Mouse (Mus musculus): ENCODE data around the gene Gm38655. TPM values are rescaled to one million over a fixed set of nuclear protein-coding genes. Genes with fewer than 3 reads are reported as not detected.

Gm38655 gene
- polyA plus RNA-seq (2017; shearing (Covaris generic)) = not detected

DNA sequence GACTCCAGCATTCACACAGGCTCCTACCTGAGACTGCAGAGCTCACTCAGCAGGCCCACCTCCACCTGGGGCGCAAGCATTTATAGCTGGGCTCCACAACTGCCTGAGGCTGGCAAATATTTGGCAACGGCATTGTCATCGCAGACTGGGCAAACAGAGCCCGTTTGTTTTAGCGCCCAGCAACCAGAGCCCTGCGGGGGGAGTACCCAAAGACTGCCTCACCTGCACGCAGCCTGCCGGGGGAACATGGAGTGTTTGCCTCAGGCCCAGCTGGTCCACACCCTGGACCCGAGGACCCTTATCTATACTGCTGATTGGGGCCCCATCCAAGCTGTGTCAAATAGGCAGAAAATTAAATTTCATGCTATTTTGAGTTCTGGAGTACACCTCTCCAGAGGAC, at the start of gene Gm38655:
Gene Gm38655, minus strand, starts transcription at position 61 of the 400 bp plus-strand sequence.

GRCm38 (mm10) chr17:25188150-25189031, 13.1 kb upstream of the Gm38655 start, which contains the start of gene Unkl:
Gene Unkl (plus strand): TSS chr17:25188397.

DNA sequence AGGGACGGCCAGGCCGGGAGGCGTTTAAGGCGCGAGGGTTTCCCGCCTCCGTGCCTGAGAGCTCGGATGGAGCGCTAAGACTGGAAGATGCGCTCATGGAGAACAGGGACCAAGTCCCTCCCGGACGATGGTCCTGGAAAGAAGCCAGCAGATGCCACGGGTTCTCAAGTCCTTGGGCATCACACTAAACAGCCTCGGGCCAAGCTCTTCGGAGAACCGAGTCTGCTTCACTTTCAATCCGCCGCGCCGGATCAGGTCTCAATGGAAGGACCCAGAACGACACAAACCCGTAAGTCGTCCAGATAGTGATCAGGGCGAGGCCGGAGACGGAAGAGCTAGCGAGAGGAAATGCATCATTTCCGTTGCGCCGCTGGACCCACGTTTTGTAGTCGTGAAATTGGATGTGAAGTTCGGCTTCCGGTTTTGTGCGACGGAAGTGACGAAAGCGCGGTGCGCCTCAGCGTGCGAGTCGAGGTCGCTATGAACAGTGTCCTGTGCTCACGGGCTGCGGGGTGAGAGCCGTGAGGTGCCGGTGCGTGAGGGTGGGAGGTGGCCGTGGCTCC, 8.9 kb upstream of the Gm38655 start, which contains the start of gene BC003965:
Gene BC003965, plus strand, starts transcription at position 426 of the 563 bp plus-strand sequence.

GRCm38 (mm10) chr17:25162161-25162560, 13.1 kb downstream of the Gm38655 start, which contains the start of gene Ccdc154:
Gene Ccdc154 (plus strand): TSS chr17:25162461.

DNA sequence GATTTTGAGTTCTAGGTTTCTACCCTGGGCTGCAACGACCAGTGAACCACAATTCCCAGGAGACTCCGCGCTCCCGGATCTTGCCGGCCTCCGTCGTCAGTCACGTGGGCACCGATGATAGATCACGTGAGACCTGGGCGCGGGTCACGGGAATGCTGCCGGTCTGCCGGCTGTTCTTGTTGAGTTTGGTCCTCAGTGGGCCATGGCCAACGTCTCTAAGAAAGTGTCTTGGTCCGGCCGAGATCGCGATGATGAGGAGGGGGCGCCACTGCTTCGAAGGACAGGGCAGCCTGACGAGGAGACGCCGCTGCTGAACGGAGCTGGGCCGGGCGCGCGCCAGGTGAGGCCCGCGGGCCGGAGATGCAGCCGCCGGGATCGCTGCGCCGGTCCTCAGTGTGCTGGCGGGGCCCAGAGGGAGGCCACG, 42.0 kb downstream of the Gm38655 start, which contains the start of gene Clcn7:
Gene Clcn7, plus strand, starts transcription at position 117 of the 424 bp plus-strand sequence.

Other genes starting within 250 kb of the Gm38655 start
- gene Mapk8ip3, start 238.5 kb downstream of the Gm38655 start, polyA plus RNA-seq (2017; shearing (Covaris generic)) = 79.3 TPM
- gene Jpt2, start 214.8 kb downstream of the Gm38655 start, polyA plus RNA-seq (2017; shearing (Covaris generic)) = 25.1 TPM
- gene Cramp1l, start 159.7 kb downstream of the Gm38655 start, polyA plus RNA-seq (2017; shearing (Covaris generic)) = 13.5 TPM
- gene Ift140, start 159.4 kb downstream of the Gm38655 start, polyA plus RNA-seq (2017; shearing (Covaris generic)) = 16.4 TPM
- 0.56 TPM for gene Tmem204, start 91.9 kb downstream of the Gm38655 start, polyA plus RNA-seq (2017; shearing (Covaris generic))
- gene Telo2, start 59.5 kb downstream of the Gm38655 start, polyA plus RNA-seq (2017; shearing (Covaris generic)) = 24.9 TPM
- gene Ptx4, start 54.7 kb downstream of the Gm38655 start, polyA plus RNA-seq (2017; shearing (Covaris generic)) = not detected
- 29.9 TPM for gene Clcn7, start 42.1 kb downstream of the Gm38655 start, polyA plus RNA-seq (2017; shearing (Covaris generic))
- gene Ccdc154, start 13.0 kb downstream of the Gm38655 start, polyA plus RNA-seq (2017; shearing (Covaris generic)) = not detected
- gene BC003965, start 9.1 kb upstream of the Gm38655 start, polyA plus RNA-seq (2017; shearing (Covaris generic)) = 17.8 TPM
- gene Unkl, start 12.9 kb upstream of the Gm38655 start, polyA plus RNA-seq (2017; shearing (Covaris generic)) = 57.0 TPM
- gene Gnptg, start 64.7 kb upstream of the Gm38655 start, polyA plus RNA-seq (2017; shearing (Covaris generic)) = 85.8 TPM
- 36.6 TPM for gene Tsr3, start 64.7 kb upstream of the Gm38655 start, polyA plus RNA-seq (2017; shearing (Covaris generic))
- gene Baiap3, start 80.9 kb upstream of the Gm38655 start, polyA plus RNA-seq (2017; shearing (Covaris generic)) = 2.6 TPM
- gene Ube2i, start 99.2 kb upstream of the Gm38655 start, polyA plus RNA-seq (2017; shearing (Covaris generic)) = 587 TPM
- not detected for gene Prss34, start 122.9 kb upstream of the Gm38655 start, polyA plus RNA-seq (2017; shearing (Covaris generic))
- not detected for gene Prss28, start 133.2 kb upstream of the Gm38655 start, polyA plus RNA-seq (2017; shearing (Covaris generic))
- not detected for gene Prss29, start 143.2 kb upstream of the Gm38655 start, polyA plus RNA-seq (2017; shearing (Covaris generic))
- not detected for gene Tpsab1, start 170.1 kb upstream of the Gm38655 start, polyA plus RNA-seq (2017; shearing (Covaris generic))
- gene Tpsb2, start 190.8 kb upstream of the Gm38655 start, polyA plus RNA-seq (2017; shearing (Covaris generic)) = not detected
- not detected for gene Tpsg1, start 193.8 kb upstream of the Gm38655 start, polyA plus RNA-seq (2017; shearing (Covaris generic))